Mouse (Mus musculus): ENCODE data around the gene Acadm. TPM values are rescaled to one million over a fixed set of nuclear protein-coding genes. Genes with fewer than 3 reads are reported as not detected.

Acadm gene
- polyA plus RNA-seq, 1 experiment from 2014 or later = 160 TPM

- WGBS (ENCODE audit: insufficient replicate concordance) = 65% methylated on average over 1 of the region's 1 CpGs
- Histone ChIP-seq H3K36me3 (ENCODE audit: control insufficient read depth, insufficient read depth, low read length) (peaks cover 23% of the 10 kb centered on the region), H3K4me1 (ENCODE audit: control insufficient read depth, insufficient read depth, low read length) (0 out of 2 replicates have a peak, but pooled peaks cover 3% of the 10 kb centered on the region), H3K4me3 (ENCODE audit: low read depth, low read length) (no peak overlapping the region), H3K9me3 (replicated peaks; ENCODE audit: control insufficient read depth, low read length) (no peaks in the 10 kb centered on the region), H3K27me3 (ENCODE audit: control insufficient read depth, insufficient read depth, low read length) (no peaks in the 10 kb centered on the region), H3K9ac (ENCODE audit: low read depth, low read length) (no peak overlapping the region), H3K27ac (ENCODE audit: low read depth, low read length) (no peak overlapping the region), H3K4me2 (no peak overlapping the region)
- no peak for ATAC-seq (replicated peaks; ENCODE audit: insufficient number of reproducible peaks, low FRiP score, low TSS enrichment)
Observed at GRCm38 (mm10) chr3:153901904-153902303, 42.5 kb downstream of the Acadm start.

- H3K36me3 ChIP-seq (ENCODE audit: control insufficient read depth, insufficient read depth, low read length) = no peaks in the 10 kb centered on the region
- H3K27me3 ChIP-seq (ENCODE audit: control insufficient read depth, insufficient read depth, low read length) = no peaks in the 10 kb centered on the region
- H3K9me3 ChIP-seq (replicated peaks; ENCODE audit: control insufficient read depth, low read length) = no peaks in the 10 kb centered on the region
- H3K27ac ChIP-seq (ENCODE audit: low read depth, low read length) = no peak overlapping the region
- no peak overlapping the region for H3K4me2 ChIP-seq
- ATAC-seq (replicated peaks; ENCODE audit: insufficient number of reproducible peaks, low FRiP score, low TSS enrichment) = no peak
- no peaks in the 10 kb centered on the region for H3K4me1 ChIP-seq (ENCODE audit: control insufficient read depth, insufficient read depth, low read length)
- WGBS (ENCODE audit: insufficient replicate concordance) = 56% methylated on average over 6 of the region's 6 CpGs
- H3K9ac ChIP-seq (ENCODE audit: low read depth, low read length) = no peak overlapping the region
- H3K4me3 ChIP-seq (ENCODE audit: low read depth, low read length) = no peak overlapping the region
Observed at GRCm38 (mm10) chr3:153897216-153897615, 47.2 kb downstream of the Acadm start.

- Histone ChIP-seq H3K4me2 (no peak overlapping the region), H3K9ac (ENCODE audit: low read depth, low read length) (no peak overlapping the region), H3K4me1 (ENCODE audit: control insufficient read depth, insufficient read depth, low read length) (no peaks in the 10 kb centered on the region), H3K4me3 (ENCODE audit: low read depth, low read length) (no peak overlapping the region), H3K27ac (ENCODE audit: low read depth, low read length) (no peak overlapping the region), H3K9me3 (replicated peaks; ENCODE audit: control insufficient read depth, low read length) (no peaks in the 10 kb centered on the region), H3K27me3 (ENCODE audit: control insufficient read depth, insufficient read depth, low read length) (no peaks in the 10 kb centered on the region), H3K36me3 (ENCODE audit: control insufficient read depth, insufficient read depth, low read length) (no peaks in the 10 kb centered on the region)
- WGBS (ENCODE audit: insufficient replicate concordance) = 73% methylated on average over 3 of the region's 3 CpGs
- ATAC-seq (replicated peaks; ENCODE audit: insufficient number of reproducible peaks, low FRiP score, low TSS enrichment) = no peak
Observed at GRCm38 (mm10) chr3:153895454-153895853, 49.0 kb downstream of the Acadm start.

- no peak for ATAC-seq (replicated peaks; ENCODE audit: insufficient number of reproducible peaks, low FRiP score, low TSS enrichment)
- no peak overlapping the region for H3K4me3 ChIP-seq (ENCODE audit: low read depth, low read length)
Observed at GRCm38 (mm10) chr3:153889188-153889781, 55.1 kb downstream of the Acadm start.

GRCm38 (mm10) chr3:153888141-153888540 lies 56.3 kb downstream of the Acadm start:
- Histone ChIP-seq H3K9me3 (replicated peaks; ENCODE audit: control insufficient read depth, low read length) (no peaks in the 10 kb centered on the region), H3K4me1 (ENCODE audit: control insufficient read depth, insufficient read depth, low read length) (no peaks in the 10 kb centered on the region), H3K27ac (ENCODE audit: low read depth, low read length) (no peak overlapping the region), H3K9ac (ENCODE audit: low read depth, low read length) (no peak overlapping the region), H3K36me3 (ENCODE audit: control insufficient read depth, insufficient read depth, low read length) (no peaks in the 10 kb centered on the region), H3K4me2 (no peak overlapping the region), H3K4me3 (ENCODE audit: low read depth, low read length) (no peak overlapping the region), H3K27me3 (ENCODE audit: control insufficient read depth, insufficient read depth, low read length) (no peaks in the 10 kb centered on the region)
- 0 out of 2 replicates have a peak, but pooled peaks have one; percentile 55 for ATAC-seq (replicated peaks; ENCODE audit: insufficient number of reproducible peaks, low FRiP score, low TSS enrichment)
- 43% methylated on average over 6 of the region's 6 CpGs for whole genome bisulfite sequencing (ENCODE audit: insufficient replicate concordance)

More at GRCm38 (mm10) chr3:153889188-153889781, 55.1 kb downstream of the Acadm start:
- no peaks in the 10 kb centered on the region for H3K9me3 ChIP-seq (replicated peaks; ENCODE audit: control insufficient read depth, low read length)
- WGBS (ENCODE audit: insufficient replicate concordance) = 66% methylated on average over 7 of the region's 8 CpGs
- H3K27me3 ChIP-seq (ENCODE audit: control insufficient read depth, insufficient read depth, low read length) = no peaks in the 10 kb centered on the region
- no peaks in the 10 kb centered on the region for H3K36me3 ChIP-seq (ENCODE audit: control insufficient read depth, insufficient read depth, low read length)
- H3K9ac ChIP-seq (ENCODE audit: low read depth, low read length) = no peak overlapping the region
- no peaks in the 10 kb centered on the region for H3K4me1 ChIP-seq (ENCODE audit: control insufficient read depth, insufficient read depth, low read length)
- no peak overlapping the region for H3K4me2 ChIP-seq
- H3K27ac ChIP-seq (ENCODE audit: low read depth, low read length) = no peak overlapping the region

- Histone ChIP-seq H3K4me1 (ENCODE audit: control insufficient read depth, insufficient read depth, low read length) (no peaks in the 10 kb centered on the region), H3K9ac (ENCODE audit: low read depth, low read length) (no peak overlapping the region), H3K4me3 (ENCODE audit: low read depth, low read length) (no peak overlapping the region), H3K9me3 (replicated peaks; ENCODE audit: control insufficient read depth, low read length) (no peaks in the 10 kb centered on the region), H3K27ac (ENCODE audit: low read depth, low read length) (no peak overlapping the region), H3K27me3 (ENCODE audit: control insufficient read depth, insufficient read depth, low read length) (no peaks in the 10 kb centered on the region), H3K4me2 (no peak overlapping the region), H3K36me3 (ENCODE audit: control insufficient read depth, insufficient read depth, low read length) (no peaks in the 10 kb centered on the region)
- ATAC-seq (replicated peaks; ENCODE audit: insufficient number of reproducible peaks, low FRiP score, low TSS enrichment) = no peak
Observed at GRCm38 (mm10) chr3:153886296-153886695, 58.1 kb downstream of the Acadm start.

Other genes starting within 250 kb of the Acadm start
- 29.6 and 33.6 TPM in 2 replicates for gene St6galnac3, start 219.5 kb downstream of the Acadm start, polyA plus RNA-seq (2014; fragmentation: Nextera tagmentation; extraction: Ambion mirVana)
- gene Asb17, start 100.4 kb downstream of the Acadm start, polyA plus RNA-seq (2014; fragmentation: Nextera tagmentation; extraction: Ambion mirVana) = 1.4 and 2.7 TPM in 2 replicates
- gene Msh4, start 38.5 kb downstream of the Acadm start, polyA plus RNA-seq (2014; fragmentation: Nextera tagmentation; extraction: Ambion mirVana) = 0.09 TPM in 1 of 2 replicates, not detected in the other
- gene Rabggtb, start 31.6 kb downstream of the Acadm start, polyA plus RNA-seq (2014; fragmentation: Nextera tagmentation; extraction: Ambion mirVana) = 53.4 and 59.1 TPM in 2 replicates
- 1.8 TPM in 2 replicates for gene Slc44a5, start 28.8 kb upstream of the Acadm start, polyA plus RNA-seq (2014; fragmentation: Nextera tagmentation; extraction: Ambion mirVana)